Mouse (Mus musculus) stomach, postnatal 0 days (tissue): Measurements from ENCODE around the gene Sycn.

ENCODE experiments used
- CTCF ChIP-seq: IDR thresholded peaks from 2 replicates; pipeline ENCODE4 v1.5.1; 2016; ENCODE audit warnings: antibody characterized with exemption, low read depth, mild to moderate bottlenecking, moderate library complexity
- EP300 ChIP-seq: optimal IDR thresholded peaks from 2 replicates; pipeline ENCODE3; 2016; ENCODE audit warnings: antibody characterized with exemption

GRCm38 (mm10) chr7:28553076-28553475 lies 12.4 kb downstream of the Sycn start:
- TF ChIP-seq CTCF (no peak), EP300 (no peak)
